Mouse (Mus musculus): ENCODE data around the gene Eed.
A peak's percentile ranks its signal among the peaks of the same experiment; 100 is the strongest.

Gene Eed

DNA sequence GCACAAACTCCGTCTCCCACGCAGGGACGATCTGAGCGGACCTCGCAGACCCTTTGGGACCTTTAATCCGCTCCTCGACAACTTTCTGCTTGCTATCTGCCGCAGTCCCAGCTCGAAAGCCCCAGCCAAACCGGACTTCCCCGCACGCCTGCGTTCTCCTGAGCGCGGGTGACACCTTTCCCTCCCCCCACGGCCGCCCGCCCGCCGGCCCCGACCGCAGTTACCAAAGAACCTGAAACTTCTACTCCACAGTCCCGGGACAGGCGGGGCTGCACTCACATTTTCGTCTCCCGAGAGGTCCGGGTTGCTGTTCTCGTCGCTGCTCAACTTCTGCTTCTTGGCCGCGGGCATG, 674 bp downstream of the Eed start:
- no peak for DNase-seq

DNA sequence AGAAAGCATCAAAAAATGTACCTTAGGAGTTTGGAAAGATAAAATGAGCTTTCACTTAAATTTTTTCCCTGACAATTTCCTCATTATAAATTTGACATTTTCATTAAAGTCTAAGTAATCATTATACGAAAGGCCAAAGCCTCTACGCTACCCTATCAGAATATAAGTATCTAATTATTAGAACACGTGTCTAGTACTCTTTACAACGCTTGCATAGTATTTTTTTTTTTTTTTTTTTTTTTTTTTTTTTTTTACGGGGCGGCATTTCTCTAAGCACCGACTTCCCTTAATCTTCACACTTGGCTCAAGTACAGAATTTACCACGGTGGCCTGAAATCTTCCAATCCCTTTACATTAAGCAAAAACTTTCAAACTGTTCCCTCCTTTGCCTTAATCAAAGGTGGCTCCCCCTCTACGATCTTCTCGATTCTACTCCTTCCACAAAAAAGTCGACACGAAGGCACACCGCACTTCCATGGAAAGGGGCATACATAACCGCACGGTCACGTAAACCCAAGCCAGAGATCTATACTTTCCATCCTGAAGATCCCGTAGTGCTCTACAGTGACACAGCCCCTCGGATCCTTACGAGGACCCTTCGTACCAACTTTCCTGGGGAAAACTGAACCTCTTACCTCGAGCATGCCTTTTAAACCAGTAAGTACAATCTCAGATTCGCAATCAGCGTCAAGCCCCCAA, 1.2 kb downstream of the Eed start:
- no peak for DNase-seq

DNA sequence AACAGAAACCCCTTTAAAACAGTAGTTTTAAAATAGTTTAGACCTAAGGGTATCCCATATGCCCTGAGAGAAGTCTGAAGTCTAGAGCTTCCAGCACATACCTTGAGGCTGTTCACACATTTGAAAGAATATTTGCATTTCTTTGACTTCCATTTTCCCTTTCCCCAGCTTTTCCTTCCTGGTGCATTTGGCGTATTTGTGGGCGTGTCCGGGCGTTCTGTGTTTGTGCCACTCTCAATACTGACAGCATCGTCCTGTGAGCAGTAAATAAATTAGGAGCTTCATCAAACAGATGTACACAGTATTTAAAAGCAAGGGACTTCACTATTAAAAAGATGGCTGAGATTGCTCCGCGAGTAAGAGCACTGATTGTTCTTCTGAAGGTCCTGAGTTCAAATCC, 4.0 kb downstream of the Eed start:
- DNase-seq, result no peak

DNA sequence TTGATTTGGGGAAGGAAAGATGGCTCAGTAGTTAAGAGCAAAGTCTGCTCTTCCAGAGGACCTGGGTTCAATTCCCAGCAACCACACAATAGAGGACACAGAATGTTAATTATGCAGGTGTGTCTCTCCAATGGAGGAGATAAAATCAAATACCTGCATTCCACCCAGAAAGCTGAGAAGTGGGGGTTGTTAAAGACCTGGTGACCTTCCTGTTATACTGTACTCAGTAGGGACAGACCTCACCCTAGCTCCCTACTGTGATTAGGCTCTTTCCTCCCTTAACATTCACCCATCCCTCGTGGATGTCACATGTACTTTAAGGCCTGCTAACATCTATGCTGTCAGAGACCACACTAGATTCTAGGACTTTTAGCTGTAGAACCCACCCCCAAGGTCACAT, 5.2 kb downstream of the Eed start:
- DNase-seq, result no peak

DNA sequence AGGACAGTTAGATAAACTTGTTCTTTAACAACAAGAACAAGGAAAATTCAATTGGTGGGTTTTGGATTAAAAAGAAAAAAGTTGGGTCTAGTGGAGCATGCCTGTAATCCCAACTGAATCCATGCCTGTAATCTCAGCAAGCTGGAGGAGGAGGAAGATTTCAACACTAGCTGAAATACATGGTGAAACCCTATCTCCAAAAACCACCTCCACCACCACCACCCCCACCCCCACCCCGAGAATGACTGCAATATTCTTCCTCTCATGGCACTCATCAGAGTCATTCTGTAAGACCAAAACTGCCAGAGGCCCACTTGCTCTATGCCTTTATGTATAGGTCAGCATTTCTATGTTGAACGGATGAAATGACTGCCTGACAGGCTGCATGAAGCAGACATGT, 13.5 kb downstream of the Eed start:
- DNase-seq, result no peak

DNA sequence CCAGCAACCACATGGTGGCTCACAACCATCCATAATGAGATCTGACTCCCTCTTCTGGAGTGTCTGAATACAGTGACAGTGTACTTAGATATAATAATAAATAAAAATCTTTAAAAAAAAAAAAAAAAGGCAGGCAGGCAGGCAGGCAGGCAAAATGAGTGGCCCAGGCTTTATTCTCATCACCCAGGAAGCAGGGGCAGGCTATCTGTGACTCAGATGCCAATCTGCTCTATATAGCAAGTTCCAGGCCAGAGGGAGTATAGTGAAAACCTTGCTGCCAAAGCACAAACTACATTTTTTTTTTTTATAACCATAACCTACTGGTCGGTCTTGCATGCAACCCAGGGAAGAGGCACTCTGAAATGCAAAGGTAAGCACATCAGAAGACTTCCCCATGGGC, 14.0 kb downstream of the Eed start:
- DNase-seq, result no peak

DNA sequence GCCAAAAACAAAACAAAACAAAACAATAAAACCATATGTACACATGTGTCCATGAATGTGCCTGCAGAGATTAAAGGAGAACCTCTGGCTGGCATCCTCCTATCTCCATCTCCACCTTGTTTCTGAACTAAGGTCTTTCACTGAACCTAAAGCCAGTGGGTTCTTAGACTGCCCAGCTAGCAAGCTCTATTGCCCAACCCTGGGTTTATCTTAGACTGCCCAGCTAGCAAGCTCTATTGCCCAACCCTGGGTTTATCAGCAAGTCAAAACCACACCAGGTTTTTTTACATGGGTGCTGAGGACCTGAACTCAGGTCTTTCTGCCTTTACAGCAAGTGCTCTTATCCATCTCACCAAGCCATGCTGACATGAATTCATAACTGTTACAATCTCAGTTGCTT, 17.6 kb downstream of the Eed start:
- DNase-seq, result peak; percentile 41

DNA sequence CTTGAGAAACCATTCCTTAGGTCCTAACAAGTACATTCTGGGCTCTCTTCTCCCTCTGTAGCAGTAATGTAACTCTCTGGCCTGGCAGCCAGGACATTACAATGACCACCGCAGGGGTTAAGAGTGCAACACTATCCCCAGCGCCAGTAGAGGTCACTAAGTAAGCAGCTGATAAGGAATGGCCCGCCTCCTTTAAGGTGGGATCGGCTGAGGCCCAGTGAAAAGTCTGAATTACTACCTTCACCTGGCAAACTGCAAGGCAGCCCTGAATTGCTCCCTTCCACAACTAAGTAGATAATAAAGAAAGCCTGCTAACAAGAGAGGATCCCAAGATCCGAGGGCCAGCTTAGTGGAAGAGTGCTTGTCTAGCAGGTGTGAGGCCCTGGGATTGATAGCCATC, 23.5 kb downstream of the Eed start:
- peak; percentile 6 for DNase-seq

DNA sequence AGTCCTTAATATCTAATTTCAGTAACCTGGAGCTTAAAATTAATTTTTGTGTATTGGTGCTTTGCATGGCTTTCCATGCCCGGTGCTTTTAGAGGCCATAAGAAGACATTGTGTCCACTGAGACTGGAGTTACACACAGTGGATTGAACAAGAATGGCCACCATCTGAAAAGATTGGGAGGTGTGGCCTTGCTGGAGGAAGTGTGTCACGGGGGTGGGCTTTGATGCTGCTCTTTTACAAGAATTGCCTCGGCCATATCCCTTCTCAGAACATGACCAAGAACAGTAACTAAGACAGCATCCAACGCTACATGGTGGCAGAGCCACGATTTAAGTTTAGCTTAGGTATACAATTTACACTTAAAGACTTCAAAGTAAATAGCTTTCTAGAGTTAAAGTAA, 26.5 kb downstream of the Eed start:
- DNase-seq, result no peak

DNA sequence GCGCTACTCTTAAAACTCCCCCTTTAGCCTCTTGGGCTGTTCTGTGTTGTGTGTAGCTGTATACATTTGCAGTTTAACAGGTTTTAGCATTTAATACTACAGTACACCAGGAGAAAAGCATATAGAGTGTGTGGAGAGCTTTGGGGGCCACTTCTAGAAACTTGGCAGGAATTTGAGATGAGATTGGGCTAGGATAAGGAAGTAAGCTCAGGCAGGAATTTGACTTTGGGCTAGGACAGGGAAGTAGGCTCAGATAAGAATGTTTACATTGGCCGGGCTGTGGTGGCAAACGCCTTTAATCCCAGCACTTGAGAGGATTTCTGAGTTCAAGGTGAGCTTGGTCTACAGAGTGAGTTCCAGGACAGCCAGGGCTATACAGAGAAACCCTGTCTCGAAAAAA, 31.4 kb downstream of the Eed start:
- no peak for DNase-seq

DNA sequence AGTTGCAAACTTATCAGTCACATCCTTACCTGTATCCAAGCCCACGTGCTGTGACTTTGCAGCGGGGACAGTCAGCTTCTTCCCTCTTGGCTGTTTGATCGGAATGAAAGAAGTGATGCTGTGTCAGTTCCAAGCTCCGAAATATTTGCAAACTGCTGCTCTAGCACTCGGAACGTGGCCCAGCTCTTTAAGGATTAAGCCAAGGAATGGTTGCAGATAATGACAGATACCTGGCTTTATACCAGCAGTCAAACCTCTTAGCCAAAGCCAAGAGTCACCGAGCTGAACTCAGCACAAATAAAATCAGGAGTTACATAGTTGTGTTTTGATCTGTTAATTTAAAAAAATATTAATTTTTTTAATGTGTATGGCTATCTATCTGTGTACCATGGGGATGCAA, 32.8 kb downstream of the Eed start:
- no peak for DNase-seq

DNA sequence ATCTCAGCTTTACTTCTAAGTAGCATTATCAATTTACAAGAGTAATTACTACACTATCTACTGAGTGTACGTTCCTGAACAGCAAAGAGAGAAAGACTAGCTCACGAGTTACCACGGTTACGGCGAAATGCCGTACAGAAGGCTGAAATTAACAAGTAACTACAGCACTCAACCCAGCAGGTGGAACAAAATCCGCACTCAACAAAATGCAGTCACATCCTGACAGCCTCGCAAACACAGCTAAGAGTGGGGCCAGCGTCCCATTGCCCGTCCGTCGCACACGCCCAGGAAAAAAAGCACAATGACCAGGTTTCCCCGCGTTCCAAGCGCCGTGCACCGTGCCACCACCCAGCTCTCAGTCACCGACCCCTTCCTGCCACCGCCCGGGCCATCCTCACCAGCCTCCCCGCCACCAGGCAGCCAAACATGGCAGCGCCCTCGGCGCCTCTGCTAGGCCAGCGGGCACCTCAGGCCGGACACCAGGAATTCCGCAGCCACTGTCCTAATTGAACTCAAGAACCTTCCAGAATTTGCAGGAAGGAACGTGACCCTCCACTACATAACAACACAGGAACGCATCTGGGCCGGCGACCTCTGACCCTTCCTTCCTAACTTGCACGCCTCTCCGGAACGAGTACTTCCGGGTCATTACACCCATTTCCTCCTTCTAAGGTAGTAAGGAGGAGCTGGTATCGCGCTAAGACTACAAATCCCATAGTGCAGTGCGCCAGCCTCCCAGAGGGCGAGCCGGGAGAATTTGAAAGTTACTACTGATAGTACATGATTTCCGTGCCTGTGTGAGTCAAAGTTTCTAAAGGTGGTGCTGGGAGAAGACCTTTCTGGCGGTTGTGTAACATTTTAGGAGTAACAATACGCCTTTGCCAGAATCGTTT, 40.0 kb downstream of the Eed start, which contains the start of gene Hikeshi:
Gene Hikeshi, minus strand, starts transcription at position 634 of the 893 bp plus-strand sequence.
- DNase-seq, result peak; percentile 92

DNA sequence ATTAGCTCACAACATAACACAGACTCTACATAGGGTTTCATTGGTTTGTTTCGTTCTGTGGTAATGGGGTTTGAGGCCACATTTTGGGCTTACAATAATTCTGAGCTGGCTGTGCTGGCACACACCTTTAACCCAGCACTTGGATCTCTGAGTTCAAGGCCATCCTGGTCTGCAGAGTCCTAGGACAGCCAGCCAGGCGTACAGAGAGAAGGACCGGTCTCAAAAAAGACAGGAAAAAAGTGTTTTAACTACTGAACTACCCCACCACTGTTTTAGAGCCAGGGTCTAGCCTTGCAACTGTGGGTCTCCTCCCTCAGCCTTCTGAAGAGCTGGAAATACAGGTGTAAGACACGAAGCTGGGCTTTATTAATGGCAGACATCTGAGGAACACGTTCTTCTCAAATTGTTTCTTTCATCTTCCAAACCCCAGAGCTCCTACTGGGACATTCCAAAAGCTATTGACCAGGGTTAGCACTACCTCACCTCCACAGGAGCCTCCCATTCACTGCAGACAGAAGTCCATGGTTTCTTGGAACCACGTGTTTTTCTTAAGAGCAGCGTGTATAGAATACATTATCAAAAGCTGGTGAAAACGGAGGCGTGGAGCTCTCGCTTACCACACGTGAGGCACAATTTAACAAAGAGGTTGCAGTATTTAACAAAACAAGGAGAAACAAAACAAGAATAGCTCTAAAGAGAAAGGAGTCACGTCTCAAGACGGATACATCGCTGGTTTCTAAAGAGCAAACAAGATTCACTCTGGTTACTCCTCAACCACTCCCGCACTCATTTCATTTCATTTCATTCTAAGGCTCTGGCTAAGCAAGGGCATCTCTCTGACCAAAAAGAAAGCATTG, 41.1 kb downstream of the Eed start:
- no peak for DNase-seq

DNA sequence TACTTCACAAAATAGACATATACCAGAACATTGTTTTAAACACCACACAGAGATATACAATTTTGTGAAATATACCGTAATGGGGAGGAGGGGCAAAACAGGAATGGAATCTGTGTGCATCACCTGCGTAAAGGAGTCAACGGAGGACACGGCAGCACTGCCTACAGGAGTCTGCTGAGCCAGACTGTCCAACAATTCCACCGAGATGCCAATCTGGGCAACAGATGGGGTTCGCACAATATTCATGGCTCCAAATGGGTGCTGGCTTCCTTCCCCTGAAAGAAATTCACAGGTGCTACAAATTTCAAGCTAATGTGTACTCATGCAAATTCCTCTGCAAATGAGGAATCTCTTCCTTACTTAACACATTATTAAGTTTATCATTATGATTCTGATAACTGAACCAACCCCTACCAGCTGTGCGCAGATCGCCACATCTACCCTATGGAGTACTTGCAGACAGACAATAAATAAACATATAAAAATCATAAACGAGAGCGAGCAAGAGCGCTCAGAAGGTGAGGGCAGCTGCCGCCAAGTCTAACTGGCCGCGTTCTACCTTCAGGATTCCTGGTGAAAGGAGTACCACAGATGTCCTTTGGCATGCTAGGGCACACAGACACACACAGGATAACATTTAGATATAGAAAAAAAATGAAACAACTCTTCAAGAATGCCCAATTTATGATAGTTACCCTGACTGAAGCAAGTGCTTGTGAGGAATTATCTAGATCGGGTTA, 57.2 kb downstream of the Eed start:
- DNase-seq, result no peak

DNA sequence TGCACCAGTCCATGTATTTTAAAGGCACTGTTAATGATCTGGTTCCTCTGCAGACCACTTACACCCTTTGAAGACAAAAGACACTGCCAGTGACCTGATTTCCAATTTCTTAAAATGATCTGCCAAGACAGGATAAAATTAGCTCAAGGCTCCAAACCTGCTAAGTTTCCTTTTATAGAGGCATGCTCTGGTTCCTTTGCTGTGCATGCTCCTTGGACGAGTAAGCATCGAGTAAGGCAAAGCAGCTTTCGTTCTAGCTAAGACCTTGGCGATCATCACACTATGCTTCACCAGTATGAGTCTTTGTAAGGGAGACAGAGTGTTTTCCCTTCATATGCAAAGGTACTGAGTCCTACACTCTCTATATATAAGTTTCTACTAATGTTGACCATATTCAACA, 63.0 kb downstream of the Eed start:
- DNase-seq, result no peak

DNA sequence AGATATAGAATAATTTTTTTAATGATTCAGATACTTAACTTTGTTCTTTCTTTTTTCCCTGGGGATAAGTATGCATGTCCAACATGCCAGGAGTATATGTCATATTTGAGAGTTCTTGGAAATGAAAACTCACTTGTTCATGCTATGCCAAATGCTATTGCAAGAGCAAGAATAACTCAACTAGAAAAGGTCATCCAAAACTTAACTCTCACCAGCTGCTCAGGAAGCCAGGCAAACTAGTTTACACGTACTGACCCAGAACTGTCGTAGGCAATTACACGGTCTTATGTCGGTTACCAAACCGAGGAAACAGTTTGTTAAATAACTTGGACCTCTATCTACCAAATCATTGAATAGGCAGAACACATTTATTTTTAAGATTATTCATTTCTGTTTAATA, 64.1 kb downstream of the Eed start:
- DNase-seq, result no peak

DNA sequence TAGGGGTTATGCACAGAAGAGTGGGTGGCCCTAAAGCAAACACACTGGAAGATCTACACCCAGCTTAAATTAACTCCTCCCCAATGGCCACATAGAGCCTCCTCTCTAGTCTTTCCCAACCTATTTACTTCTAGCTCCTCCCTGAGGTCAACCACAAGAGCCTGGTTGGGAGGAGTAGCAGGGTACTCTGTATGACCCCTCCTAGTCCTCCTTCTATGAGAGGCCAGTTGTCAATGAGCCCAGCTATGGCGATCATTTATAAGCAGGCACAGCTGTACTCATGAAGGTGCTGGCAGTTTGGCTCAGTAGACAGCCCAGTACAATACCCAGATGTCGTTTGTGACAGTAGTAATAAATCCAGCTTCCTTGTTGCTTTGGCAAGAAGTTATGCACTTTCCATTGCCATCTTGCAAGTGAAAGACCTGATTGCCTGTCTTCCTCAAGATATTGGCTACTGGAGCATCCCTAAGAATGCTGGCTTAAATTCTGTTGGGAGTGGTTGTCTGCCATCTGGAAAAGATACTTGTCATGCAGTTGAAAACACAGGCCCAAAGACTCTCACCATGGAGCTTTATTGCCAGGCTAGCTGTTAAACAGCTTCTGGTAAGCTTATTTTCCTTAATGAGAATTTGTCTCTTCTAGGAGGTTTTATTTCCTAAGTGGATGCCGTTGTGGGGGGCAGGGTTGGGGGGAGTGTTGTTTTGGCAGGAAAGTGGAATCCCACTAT, 67.2 kb downstream of the Eed start:
- DNase-seq, result no peak

DNA sequence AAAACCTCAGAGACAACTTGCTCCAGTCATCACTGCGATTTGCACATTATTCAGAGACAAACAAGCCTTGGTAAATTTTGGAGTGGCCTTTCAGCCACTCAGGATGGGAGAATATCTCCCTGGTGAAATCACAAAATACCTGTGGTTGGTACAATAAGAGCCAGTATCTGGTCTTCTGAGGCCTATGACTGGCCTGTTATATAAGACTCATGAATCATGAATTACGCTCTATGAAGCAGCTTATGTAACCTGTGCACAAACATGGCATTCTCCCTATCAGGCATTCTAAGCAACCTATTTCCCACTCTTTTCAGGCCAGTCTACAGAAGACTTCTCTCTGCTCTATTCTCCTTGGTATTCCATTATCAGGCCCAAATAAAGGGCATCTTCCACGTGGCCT, 68.4 kb downstream of the Eed start:
- no peak for DNase-seq

DNA sequence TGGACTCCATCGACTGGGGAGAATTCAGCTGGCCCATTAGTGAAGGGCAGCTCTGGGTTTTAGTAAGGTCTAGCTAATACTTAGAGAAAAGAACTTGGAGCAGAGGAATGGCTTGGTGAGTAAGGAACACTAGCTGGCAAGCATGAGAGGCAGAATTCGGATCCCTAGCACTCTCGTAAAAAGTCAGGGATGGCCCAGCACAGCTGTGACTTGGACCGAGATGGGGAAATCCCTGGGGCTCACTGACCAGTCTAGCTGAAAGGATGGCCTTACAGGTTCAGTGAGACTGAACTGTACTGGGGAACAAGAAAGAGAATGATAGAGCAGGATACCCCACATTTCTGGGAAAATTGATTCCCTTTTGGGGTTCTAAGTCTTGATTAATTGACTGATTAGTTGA, 71.1 kb downstream of the Eed start:
- DNase-seq, result no peak

DNA sequence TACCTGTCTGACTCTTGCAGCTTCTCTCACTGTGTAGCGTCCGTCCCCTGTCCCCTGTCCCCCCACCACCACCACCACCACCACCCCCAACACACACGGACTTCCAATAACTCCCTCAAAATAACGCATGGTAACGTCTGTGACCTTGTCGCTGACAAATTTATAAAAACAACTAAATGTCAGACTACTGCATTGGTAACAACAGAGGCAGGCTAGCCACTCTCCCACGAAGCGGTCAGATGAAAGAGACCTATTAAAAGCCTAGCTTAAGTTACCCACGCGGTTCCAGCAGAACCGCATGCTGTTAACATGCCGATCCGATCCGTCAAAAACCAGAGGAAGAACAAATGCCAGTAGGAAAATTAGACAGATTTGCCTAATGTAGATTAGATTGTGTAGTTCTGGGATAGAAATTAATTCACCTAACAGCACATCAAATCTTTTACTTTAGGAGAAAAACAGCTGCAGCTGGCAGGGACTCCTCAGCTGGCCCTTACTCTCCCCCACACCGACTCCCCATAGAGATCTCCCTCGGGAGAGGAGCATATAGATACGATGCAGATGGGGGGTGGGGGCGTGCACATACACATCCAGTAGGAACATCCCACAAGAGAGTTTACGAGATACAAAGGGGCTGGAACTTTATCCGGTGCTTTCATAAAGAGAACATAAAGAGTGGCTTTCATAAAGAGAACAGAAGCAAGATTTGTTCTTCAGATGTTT, 71.7 kb downstream of the Eed start:
- DNase-seq, result no peak

DNA sequence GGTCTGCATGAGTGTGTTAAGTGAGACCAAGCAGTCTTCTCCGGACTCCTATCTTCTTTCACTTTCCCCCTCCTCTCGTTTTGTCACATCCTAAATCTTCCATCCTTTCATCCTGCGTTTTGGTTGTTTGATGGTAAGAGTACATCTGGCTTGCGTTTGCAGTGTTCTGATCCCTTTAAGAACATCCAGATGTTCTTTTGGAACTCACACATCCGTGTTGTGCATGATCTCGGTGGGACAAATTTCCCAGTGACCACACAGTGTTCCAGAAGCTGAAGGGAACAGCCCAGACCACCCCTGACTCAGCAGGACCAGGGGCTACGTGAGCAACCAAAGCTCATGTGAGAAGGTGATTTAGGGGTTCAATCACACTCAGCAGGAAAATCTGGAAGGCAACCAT, 72.4 kb downstream of the Eed start:
- DNase-seq, result no peak

All from liver (tissue).